Mouse (Mus musculus): Measurements from ENCODE around the gene Gm14403.
A peak's percentile ranks its signal among the peaks of the same experiment; 100 is the strongest.

The Gm14403 gene

DNA sequence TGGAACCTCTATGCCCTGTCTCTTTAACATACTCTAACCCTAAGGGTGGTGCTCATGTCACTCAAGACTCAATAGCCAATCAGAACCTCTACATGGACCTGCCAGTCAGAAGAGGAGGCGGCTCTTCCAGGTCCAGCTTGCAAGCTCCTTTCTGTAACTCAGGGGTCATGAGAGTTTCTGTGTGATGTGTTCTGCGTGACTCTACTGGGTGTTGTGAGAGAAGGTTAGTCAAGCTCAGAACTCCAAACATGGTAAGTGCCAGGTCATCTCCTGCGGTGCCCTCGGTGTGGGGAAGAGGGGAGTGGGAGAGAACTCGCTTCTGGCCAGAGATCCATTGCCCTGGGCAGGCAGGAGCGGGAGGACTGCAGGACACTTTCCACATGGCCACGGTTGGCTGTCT lies at the start of gene Gm14403:
Gm14403 (plus strand) TSS at position 149 of the 400 bp plus-strand sequence.
- peak; percentile 98 for DNase-seq

DNA sequence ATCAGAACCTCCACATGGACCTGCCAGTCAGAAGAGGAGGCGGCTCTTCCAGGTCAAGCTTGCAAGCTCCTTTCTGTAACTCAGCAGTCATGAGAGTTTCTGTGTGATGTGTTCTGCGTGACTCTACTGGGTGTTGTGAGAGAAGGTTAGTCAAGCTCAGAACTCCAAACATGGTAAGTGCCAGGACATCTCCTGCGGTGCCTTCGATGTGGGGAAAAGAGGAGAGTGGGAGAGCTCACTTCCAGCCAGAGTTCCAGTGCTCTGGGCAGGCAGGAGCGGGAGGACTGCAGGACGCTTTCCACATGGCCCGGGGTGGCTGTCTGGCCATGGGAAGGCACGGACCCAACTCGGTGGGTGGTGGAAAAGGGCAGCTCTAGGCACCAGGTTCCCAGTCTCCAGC lies 33.3 kb upstream of the Gm14403 start, which contains the start of gene Zfp970:
Zfp970 (plus strand) TSS at position 58 of the 400 bp plus-strand sequence.
- peak; percentile 97 for DNase-seq

DNA sequence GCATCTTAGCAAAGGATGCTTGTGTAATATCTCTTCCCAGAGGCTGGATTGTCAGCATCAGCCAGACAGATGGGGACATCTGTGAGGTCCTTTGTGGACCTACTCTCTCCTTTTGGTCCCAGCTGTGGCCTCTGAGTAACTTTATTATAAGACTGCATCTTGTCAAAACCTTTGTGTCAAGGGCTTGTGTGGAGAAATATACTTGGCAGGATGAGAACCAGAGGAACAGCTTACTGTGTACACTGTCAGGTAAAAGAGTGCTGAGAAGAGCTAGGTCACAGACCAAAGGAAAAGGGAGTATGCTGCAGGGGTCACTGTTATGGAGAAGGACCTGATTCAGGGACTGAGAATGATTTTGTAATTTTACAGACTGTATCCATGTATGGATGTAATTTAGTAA lies 29.8 kb upstream of the Gm14403 start:
- DNase-seq = peak; percentile 93

DNA sequence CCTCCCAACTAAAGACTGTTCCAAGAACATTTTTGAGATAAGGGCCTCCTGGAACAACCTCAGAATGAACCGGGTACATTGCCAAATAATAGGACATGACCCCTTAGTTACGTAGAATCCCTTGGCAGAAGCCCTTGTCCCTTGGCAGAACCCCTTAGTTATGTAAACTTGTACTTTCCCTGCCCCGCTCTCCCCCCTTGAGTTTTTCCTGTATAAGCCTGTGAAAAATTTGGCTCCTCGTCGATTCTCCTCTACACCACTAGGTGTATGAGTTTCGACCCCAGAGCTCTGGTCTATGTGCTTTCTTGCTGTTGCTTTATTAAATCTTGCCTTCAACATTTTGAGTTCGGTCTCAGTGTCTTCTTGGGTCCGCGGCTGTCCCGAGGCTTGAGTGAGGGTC lies 25.8 kb upstream of the Gm14403 start:
- DNase-seq = peak; percentile 97

DNA sequence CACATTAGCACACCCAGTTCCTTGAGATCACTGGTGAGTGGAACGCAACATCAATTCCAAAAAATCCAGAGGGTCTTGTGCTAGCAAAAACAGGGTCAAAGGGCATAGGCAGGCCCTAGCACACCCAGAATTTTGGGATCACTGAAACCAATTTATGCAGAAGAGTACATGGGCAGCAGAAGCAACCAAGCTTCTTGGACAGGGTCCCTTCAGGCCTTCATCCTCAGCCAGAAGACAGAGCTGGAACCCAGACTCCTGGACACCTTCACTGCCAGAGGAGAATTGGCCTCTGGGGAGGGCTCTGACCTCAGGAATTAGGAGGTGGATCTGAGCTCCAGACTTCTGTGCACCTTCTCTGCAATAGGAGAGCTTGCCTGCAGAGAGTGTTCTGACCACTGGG lies 16.0 kb upstream of the Gm14403 start:
- peak; percentile 93 for DNase-seq

DNA sequence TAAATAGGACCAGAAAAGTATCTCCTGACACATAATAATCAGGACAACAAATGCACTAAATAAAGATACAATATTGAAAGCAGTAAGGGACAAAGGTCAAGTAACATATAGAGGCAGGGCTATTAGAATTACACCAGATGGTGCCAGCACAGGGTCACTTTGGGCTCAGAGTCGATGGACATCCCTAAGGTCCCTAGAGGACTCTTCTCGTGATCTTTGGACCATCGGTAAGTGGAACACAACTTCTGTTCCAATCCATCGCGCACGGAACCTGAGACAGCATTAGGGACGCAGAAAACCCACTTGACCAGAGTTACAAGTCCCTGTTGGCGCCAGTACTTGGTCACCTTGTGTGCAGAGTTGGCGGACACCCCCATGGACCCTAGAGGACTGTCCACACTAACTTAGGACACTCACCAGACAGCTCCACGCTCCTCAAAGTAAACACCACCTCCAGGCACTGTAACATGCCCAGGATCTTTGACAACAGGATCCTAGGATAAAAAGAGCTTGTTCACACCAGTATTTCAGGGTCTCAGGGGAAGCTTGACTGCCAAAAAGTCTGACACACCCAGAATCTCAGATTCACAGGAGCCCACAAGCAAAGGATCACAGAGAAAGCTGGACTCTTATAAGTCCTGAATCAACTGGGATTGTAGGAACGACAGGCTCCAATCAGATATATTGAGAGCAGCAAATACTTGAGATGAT lies 14.6 kb upstream of the Gm14403 start:
- DNase-seq = peak; percentile 92

DNA sequence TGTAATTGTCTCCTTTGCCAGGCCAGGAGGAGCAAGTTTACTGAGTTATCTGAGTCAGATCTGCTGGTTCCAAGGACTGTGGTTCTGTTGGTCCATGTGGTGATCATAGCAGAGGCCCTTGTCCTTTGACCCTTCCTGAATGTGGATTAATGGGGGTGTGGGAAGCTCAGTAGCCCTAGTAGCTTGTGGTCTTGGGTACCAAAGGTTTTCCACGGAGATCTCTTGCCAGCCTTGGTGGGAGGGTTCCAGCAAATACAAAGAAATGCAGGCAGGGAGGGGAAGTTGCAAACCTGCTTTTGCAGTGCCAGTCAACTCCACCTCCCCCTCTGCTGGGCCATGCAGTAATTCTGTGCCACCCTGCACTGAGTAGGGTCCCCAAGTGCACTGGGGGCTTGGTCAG lies 1.2 kb downstream of the Gm14403 start:
- peak; percentile 92 for DNase-seq

DNA sequence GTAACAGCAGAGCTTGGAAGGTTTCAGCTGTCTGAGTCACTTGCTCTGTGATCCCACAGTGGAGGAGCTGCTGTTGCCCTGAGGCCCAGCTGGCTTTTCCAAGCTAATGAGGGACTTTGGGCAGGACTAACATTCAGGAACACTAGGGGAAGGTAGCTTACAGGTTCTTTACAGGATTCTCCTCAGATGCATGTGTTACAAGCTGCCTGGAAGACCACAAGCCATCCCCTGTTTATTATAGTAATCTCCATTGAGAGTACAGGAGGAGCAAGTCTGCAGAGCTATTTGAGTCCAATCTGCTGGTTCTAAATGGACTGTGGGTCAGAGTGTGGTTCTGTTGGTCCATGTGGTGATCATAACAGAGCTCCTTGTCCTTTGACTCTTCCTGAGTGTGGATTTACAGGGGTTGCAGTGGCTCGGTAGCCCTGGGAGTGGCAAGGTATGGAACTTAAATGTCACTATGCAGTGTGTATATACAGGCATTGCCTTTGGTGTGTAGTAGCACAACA lies 7.2 kb downstream of the Gm14403 start:
- peak; percentile 92 for DNase-seq

DNA sequence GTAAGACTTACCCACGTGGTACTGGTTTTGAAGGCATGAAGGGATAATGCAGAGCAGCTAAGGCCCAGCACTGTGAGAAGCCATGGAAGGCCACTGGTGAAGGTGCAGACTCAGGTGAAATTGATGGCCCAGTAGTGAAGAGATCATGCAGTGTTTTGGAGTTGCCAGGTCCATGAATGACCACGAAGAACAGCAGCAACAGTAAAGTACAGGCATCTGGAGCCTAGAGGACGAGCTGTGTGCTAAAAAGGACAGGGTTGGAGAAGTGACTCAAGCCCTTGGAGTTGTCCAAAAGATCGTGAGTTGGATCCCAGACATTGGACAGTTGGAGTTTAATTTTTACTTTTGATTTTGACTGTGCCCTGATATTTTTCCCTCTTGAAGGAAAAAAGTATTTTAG lies 13.4 kb downstream of the Gm14403 start:
- peak; percentile 93 for DNase-seq

DNA sequence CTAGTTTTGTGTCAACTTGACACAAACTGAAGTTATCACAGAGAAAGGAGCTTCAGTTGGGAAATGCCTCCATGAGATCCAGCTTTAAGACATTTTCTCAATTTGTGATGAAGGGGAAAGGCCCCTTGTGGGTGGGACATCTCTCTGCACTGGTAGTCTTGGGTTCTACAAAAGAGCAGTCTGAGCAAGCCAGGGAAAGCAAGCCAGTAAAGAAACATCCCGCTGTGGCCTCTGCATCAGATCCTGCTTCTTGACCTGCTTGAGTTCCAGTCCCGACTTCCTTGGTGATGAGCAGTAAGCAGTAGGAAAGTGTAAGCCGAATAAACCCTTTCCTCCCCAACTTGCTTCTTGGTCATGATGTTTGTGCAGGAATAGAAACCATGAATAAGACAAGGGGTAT lies 14.0 kb downstream of the Gm14403 start:
- DNase-seq = peak; percentile 91

DNA sequence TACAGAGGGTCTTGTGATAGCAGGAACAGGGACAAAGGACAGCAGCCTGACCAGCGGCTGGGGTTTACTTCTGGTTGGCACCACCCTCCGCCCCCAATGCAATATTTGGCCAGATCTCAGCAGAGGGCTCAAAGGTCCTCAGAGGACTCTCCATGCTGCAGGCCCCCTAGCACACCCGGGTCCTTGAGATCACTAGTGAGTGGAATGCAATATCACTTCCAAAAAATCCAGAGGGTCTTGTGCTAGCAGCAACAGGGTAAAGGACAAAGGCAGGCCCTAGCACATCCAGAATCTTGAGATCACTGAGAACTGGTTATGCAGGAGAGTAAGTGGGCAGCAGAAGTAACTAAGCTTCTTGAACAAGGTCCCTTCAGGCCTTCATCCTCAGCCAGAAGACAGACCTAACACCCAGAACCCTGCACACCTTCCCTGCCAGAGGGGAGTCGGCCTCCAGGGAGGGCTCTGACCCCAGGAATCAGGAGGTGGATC lies 16.0 kb downstream of the Gm14403 start:
- DNase-seq = peak; percentile 94

DNA sequence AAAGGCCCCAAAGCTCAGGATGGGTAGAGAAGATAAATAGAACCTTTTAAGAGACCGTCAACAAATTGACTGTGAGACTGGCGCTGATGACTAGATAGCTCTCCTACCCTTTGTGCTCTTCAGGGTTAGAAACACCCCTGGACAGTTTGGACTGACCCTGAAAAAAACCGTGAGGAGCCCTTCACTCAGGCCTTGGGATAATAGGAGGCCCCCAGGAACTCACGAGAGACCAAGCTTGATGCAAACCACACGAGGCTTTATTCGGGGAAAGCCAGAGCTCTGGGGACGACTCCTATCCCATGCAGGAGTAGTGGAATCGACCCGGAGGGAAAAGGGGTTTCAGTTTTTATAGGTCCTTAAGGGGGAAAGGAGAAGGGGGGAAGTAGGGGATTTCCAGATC lies 19.7 kb downstream of the Gm14403 start:
- peak; percentile 88 for DNase-seq

DNA sequence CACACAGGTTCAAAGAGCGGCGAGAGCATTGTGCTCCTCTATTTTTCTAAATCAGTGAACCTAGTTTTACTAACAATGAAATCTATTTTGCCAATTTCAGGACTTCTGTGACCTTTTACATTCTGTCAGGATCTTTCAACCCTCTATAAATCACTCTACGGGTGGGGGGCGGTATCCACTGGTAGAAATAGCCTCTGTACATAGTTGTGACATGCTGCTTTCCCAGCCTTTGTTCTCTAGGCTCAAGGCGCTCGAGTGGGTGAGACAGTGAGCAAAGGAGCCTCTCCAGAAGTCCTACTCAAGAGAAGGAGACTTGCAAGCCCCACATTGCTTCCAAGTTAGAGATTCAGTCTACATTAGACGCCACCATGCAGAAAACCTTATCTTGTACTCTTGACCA lies 20.3 kb downstream of the Gm14403 start:
- DNase-seq = peak; percentile 92

DNA sequence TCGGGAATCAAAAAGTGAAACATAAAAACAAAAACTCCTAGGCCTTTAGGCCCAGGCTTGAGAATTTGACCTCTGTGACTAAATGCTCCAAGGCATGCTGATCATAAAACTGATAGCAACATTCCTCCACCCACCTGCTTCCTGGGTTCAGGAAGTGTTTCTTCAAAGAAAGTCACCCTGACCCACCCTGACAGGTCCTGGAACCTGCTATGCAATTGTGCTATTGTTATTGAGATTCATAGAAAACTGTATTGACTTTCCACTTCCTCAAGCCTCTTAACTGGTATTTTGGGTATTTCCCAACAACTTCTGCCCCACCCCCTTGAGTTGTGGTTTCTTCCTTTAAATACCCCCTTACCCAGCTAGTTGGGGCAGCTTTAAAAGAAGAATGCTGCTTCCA lies 20.9 kb downstream of the Gm14403 start:
- DNase-seq = peak; percentile 88

DNA sequence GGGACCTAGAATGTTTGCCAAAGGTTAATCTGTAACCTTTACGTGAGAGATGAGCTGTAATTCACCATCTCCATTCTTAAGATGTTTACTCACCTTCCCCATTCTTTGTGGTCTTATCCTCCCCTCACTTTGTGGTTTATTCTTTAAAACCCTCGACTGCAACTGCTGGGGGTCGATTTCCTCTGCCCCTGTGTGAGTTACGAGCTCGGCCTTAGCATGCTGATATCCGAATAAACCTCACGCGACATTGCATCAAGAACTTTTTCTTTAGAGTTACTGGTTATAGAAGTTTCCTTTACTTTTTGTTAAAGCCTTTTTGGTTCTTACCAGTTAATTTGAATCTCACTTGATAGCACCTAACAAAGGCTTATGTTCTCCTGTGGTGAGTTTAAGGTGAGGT lies 22.0 kb downstream of the Gm14403 start:
- peak; percentile 78 for DNase-seq

DNA sequence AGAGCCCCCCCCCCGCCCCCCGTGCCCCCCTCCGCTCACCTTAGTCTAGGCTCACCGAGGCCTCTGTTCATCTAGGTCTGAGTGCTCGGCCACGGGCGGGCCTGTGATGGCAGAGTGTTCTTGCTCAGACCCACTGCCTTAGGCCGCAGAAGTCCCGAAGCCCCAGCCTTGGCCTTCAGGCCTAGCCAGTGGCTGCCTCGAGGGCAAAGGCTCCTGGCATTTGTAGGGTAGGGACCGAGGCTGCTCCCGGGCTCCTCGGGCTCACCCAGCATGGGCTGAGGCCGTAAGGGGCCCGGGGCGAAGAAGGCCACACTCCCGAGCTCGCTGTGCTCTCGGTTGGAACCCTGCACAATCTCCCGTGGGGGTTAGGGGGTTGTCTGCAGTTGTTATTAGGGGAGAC lies 25.0 kb downstream of the Gm14403 start:
- DNase-seq = peak; percentile 94

DNA sequence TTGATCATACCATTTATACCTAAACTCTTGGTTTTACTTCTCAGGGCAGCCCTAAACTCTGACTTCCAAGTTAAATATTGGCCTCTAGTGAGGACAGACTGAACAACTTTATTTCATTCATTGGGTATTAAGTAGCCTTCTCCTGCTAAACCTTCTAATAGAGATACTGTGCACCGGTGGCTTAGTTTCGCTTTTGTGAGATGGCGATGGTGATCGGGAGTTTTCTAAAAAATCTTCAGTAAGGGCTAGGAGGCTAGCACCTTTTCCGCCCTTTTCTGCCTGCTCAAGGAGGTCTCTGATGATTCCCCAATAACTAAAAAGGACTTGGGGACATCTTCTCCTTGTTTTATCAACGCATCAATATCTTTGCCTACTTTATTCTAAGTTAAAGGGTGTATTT lies 25.7 kb downstream of the Gm14403 start:
- DNase-seq = peak; percentile 82

DNA sequence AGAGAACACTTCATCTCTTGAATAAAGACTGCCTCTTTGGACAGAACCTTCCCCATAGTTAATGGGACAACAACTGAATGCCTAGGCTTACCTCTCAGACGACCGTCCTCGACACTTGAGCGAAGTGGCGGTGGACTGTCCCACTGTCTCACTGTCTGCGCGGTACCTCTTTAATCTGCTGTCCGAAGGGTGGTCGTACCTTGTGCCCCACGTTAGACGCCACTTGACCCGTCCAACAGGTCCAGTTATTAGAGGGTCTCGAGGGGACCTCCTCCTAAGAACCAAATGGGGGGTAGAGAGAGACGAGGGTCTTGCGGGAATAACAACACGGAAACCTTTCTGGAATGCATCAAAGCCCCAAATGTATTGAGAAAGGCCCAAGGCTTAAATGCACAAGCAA lies 26.2 kb downstream of the Gm14403 start:
- peak; percentile 92 for DNase-seq

DNA sequence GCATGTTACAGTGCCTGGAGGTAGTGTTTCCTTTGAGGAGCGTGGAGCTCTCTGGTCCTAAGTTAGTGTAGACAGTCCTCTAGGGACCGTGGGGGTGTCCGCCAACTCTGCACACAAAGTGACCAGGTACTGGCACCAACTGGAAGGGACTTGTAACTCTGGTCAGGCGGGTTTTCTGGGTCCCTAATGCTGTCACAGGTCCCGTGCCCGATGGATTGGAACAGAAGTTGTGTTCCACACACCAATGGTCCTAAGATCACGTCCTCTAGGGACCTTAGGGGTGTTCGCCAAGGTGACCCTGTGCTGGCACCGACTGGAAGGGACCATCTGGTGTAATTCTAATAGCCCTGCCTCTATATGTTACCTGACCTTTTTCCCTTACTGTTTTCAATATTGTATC lies 37.9 kb downstream of the Gm14403 start:
- peak; percentile 95 for DNase-seq

DNA sequence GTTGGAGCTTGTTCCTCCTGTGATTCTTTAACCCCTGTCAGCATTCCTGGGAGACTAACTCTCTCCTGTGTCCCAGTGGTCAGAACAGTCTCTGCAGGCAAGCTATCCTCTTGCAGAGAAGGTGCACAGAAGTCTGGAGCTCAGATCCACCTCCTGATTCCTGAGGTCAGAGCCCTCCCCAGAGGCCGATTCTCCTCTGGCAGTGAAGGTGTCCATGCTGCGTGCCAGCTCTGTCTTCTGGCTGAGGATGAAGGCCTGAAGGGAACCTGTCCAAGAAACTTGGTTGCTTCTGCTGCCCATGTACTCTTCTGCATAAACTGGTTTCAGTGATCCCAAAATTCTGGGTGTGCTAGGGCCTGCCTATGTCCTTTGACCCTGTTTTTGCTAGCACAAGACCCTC lies 39.1 kb downstream of the Gm14403 start:
- peak; percentile 92 for DNase-seq

DNA sequence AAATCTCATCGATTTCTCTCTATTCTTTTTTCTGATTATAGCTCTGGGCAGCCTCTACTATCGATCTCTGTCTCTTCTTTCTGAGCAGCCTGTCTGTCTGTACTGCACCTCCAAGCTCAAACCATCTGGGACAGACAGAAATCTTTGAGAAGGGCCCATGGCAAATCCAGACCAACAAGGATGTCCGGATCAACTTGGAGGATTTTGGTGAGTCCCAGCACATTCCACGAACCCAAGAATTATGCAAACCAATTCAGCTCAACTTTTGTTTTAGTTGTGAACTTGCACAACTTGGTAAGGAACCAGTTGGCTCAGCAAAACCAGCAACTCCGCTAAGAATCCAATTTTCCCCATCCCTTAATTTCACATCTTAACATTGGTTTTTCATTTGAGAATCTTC lies 39.7 kb downstream of the Gm14403 start:
- peak; percentile 74 for DNase-seq

DNA sequence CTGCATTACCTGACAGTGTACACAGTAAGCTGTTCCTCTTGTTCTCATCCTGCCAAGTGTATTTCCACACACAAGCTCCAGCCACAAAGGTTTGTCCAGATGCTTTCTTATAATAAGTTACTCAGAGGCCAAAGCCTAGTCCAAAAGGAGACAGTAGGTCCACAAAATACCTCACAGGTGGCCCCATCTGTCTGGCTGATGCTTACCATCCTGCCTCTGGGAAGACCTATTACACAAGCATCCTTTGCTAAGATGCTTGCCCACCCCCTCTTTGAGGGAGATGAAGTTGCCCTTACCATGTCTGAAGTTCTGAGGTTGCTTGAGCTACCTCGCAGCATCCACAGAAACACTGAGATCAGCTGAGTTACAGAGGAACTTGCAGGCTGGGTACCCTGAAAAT lies 57.2 kb downstream of the Gm14403 start:
- DNase-seq = peak; percentile 93
